Mouse (Mus musculus) WW6 (cell line): ENCODE data around the gene Crk.

Source experiments
- DNase-seq: peaks from one replicate; pipeline ENCODE4 v3.0.0-alpha.2; 2013; ENCODE audit warnings: low read depth, low spot score

The Crk gene

DNA sequence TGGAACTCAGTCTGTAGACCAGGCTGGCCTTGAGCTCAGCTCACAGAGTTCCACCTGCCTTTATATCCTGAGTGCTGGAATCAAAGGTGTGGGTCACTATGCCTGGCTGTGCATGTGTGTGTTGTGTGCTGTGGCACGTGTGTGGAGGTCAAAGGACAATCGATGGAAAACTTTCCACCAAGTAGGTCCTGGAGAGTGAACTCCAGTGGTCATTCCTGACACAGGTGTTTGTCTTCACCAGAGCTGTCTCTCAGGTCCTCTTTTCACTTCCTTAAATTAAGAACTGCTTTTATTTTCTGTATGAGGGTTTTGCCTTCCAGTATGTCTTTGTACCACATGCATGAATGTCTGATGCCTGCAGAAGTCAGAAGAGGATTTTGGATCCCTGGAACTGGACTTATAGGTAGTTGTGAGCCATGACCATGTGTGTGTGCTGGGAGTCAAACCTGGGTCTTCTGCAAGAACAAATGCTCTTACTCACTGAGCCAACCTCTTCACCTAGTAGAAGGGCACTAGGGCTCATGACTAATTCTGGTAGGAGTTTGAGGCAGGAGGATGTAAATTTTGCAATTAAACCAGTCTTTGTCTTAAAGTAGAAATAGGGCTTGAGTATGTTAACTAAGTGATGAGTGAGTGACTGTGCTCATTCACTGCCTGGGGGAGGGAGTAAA lies 58.9 kb downstream of the Crk start:
- DNase-seq, result no peak

DNA sequence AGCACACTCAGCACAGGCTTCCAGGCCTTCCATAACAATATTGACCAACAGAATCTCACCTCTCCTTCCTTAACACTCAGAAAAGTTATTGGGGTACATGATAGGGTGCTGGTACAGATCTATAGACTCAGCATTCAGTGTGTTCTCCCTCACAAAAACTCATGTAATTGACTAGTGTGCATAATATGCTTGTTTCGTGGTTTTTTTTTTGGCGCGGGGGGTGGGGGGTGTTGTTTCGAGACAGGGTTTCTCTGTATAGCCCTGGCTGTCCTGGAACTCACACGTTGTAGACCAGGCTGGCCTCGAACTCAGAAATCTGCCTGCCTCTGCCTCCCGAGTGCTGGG lies 59.4 kb downstream of the Crk start:
- no peak for DNase-seq

DNA sequence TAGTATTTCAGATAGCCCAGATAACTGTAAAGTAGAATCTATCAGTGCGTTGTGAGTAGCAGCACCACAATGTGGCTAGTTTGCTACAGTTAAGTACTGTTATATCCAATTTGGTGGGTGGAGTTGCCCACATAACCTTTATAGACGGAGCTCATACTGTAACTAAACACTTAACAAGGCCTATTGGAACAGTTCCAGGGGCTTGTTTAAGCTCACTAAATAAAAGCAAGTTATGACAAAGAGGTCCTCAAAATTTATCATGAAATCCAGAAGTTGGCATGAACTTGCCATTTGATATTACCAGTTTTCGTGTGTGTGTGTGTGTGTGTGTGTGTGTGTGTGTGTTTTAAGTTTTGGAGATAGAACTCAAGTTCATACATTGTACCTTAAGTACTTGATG lies 61.1 kb downstream of the Crk start:
- no peak for DNase-seq

DNA sequence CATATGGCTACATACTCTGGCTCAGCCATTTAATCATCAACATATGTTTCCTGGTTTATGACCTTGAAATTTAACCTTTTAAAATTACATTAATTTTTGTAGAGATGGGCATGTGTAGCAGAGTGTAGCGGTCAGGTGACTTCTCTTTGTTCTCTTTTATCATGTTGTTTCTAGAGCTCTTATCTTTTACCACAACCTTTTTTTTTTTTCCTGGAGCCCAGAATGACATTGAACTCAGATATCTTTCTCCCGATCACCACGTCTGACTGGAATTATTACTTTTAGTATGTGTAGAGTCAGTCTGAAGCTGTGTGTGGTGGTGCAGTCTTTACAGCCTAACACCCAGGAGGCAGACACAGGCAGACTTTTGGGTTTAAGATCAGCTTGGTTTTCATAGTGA lies 62.6 kb downstream of the Crk start:
- no peak for DNase-seq

DNA sequence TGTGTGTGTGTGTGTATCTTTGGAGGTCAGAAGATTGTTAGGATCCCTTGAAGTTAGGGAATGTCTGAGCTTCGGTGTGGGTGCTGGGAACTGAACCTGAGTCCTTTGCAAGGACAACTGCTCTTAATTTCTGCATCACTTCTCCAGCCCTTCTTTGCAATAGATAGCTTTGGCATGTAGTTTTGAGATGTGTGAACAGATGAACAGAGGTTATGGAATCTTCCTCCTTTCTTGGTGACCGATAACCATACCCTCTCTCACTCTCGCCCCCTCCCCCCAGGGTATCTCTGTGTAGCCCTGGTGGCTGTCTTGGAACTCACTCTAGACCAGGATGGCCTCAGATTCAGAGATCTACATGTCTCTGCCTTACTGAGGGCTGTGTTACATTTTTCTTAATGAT lies 65.7 kb downstream of the Crk start:
- DNase-seq, result no peak

DNA sequence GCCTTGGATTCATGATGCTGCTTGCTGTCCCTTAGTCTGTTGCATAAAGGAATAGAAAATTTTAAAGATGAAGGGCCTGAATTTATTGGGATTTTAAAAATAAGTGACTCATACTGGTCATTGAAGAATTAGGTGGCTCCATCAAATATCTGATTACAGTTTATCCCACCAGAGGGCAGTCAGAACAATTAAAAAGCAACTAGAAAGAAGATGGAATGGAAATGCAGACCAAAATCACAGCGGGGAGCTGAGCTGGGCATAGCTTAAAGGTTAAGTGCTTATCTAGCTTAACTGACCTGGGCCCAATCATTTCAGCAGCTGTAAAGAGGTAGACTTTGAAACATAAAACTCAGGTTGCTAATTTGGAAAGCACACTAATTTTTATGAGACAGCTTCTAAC lies 71.5 kb downstream of the Crk start:
- no peak for DNase-seq

DNA sequence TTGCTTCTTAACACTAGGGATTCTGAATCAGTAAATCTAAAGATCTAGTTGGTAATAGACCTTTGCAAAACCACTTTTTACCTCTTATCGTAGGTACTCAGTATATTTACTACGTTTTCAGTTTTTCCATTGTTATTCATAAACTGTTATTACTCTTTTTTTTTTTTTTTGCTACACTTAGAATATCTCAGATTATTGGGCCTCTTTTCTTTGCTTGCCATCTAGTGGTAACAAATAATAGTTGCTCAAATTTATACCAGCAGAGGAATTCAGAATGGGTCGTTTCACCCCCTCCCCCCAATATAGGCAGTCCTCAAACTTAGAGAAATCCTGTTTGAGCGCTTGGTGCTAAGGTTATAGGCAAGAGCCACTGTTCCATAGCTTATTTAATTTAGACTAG lies 72.0 kb downstream of the Crk start:
- DNase-seq, result no peak
